Mouse (Mus musculus): ENCODE data around the gene Gng7. TPM values are rescaled to one million over a fixed set of nuclear protein-coding genes. Genes with fewer than 3 reads are reported as not detected.
"Not testable (repeated sequence)": the region's sequence is repeated elsewhere in the genome, so short reads cannot be mapped to it uniquely, and the experiment has no call there.

Gng7 gene
- 21.5 and 25.6 TPM in 2 replicates for polyA plus RNA-seq (2015; fragmentation: Nextera tagmentation; extraction: Ambion mirVana)

GRCm38 (mm10) chr10:81014393-81015384 lies at the start of gene Gng7:
TSS of gene Gng7 (minus strand) at chr10:81014945.
- Histone ChIP-seq H3K27me3 (ENCODE audit: control insufficient read depth, insufficient read depth, low read depth, low read length) (no peaks in the 10 kb centered on the region), H3K4me3 (ENCODE audit: low read depth, low read length) (peak within 1 kb of the TSS; percentile 38), H3K9me3 (replicated peaks; ENCODE audit: control insufficient read depth, low read length, poor library complexity, severe bottlenecking) (no peaks in the 10 kb centered on the region), H3K36me3 (ENCODE audit: control insufficient read depth, insufficient read depth, low read length) (no peaks in the 10 kb centered on the region), H3K4me2 (ENCODE audit: low read length) (peak within 1 kb of the TSS; percentile 54), H3K4me1 (ENCODE audit: control insufficient read depth, insufficient read depth, low read length) (peaks cover 6% of the 10 kb centered on the region), H3K9ac (ENCODE audit: low read depth, low read length) (peak within 1 kb of the TSS; percentile 55), H3K27ac (ENCODE audit: low read length) (no peak within 1 kb of the TSS)
- peak; percentile 95 for ATAC-seq
- 8% methylated on average over 31 of the region's 31 CpGs for WGBS

DNA sequence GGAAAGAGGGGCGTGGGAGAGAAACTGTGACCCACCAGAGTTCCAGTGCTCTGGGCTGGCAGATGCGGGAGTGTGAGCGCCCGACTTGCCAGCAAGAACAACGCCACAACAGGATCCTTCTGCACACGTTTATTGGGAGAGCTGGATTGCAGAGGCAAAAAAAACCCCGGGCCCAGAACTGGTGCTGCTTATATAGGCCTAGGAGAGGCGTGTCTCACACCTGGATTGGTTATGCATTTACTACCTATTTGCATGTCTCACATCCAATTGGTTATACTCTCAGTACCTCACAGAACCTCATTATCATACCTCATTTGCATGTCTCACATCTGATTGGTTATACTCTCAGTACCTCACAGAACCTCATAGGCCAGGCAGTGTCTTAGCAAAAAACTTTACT lies 49.8 kb upstream of the Gng7 start:
- WGBS = 88% methylated on average over 8 of the region's 8 CpGs
- not testable (repeated sequence) for H3K9me3 ChIP-seq (replicated peaks; ENCODE audit: control insufficient read depth, low read length, poor library complexity, severe bottlenecking); ATAC-seq; H3K27me3 ChIP-seq (ENCODE audit: control insufficient read depth, insufficient read depth, low read depth, low read length); H3K4me2 ChIP-seq (ENCODE audit: low read length); H3K36me3 ChIP-seq (ENCODE audit: control insufficient read depth, insufficient read depth, low read length); H3K27ac ChIP-seq (ENCODE audit: low read length); H3K4me1 ChIP-seq (ENCODE audit: control insufficient read depth, insufficient read depth, low read length); H3K4me3 ChIP-seq (ENCODE audit: low read depth, low read length); H3K9ac ChIP-seq (ENCODE audit: low read depth, low read length)

DNA sequence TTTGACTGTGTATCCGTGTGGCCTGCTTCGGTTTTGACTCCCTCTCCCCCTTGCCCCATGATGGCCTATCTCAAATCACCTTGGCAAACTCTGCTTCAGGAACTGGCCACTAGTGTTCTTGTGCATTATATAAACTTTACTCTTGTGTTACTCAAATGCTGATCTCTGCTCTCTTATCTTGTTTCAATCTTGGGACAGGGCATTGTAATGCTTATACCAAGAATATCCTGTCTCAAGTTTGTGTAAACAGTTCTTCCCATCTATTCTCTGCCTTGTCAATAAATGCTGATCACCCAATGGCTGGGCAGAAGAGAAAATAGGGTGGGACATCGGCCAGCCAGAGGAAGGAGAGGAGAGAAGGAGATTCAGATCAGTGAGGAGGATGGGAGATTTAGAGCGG lies 48.0 kb upstream of the Gng7 start:
- H3K9me3 ChIP-seq (replicated peaks; ENCODE audit: control insufficient read depth, low read length, poor library complexity, severe bottlenecking) = no peaks in the 10 kb centered on the region
- ATAC-seq = no peak
- no peaks in the 10 kb centered on the region for H3K36me3 ChIP-seq (ENCODE audit: control insufficient read depth, insufficient read depth, low read length)
- H3K27ac ChIP-seq (ENCODE audit: low read length) = no peak overlapping the region
- peaks cover 19% of the 10 kb centered on the region for H3K4me1 ChIP-seq (ENCODE audit: control insufficient read depth, insufficient read depth, low read length)
- WGBS = 74% methylated on average over 4 of the region's 4 CpGs
- no peak overlapping the region for H3K4me3 ChIP-seq (ENCODE audit: low read depth, low read length)
- H3K9ac ChIP-seq (ENCODE audit: low read depth, low read length) = no peak overlapping the region
- no peaks in the 10 kb centered on the region for H3K27me3 ChIP-seq (ENCODE audit: control insufficient read depth, insufficient read depth, low read depth, low read length)
- H3K4me2 ChIP-seq (ENCODE audit: low read length) = no peak overlapping the region

DNA sequence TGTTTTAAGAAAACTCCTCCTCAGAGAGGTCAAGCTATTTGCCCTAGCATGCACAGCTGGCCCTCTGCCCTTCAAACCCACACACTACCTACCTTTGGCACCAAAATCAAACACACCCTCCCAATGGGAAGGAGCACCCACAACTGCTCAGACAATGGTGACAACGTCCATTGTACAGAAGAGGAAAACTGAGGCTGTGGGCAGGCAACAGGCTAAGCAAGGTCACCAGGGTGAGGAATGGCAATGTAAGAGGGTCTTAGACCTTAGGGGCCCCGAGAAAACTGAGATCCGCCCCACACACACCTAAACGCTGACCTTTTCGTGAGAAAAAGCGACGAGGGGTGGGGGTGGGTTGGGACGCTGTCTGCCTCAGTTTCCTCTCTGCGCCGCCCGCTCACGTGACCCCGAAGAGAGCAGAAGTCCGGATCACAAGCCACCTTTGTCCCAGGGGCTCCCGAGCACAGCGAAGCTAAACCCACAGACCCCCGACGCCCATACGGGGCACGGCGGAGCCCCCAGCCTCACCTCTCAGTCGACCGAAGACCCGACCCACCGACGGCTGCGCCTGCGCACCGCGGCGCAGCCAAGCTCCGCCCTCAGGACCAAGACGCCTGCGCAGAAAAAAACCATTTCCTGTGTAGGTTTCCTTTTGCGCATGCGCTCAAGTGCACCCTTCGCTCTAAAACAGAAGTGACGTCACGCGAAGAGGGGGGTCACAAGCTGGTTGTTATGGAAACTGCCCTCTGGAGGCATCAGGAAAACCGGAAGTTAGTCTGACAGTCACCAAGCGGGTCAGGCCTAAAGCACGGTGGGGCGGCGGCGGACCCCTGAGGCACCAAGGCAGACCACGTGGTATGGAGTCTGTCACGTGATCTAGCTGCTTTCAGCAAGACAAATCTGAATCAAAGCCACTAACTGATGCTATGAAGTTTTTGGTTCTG lies 45.1 kb upstream of the Gng7 start, which contains the start of gene Sgta:
Gene Sgta (minus strand): TSS at position 579 of the 941 bp plus-strand sequence.
- Histone ChIP-seq H3K9me3 (replicated peaks; ENCODE audit: control insufficient read depth, low read length, poor library complexity, severe bottlenecking) (no peaks in the 10 kb centered on the region), H3K36me3 (ENCODE audit: control insufficient read depth, insufficient read depth, low read length) (no peaks in the 10 kb centered on the region), H3K27me3 (ENCODE audit: control insufficient read depth, insufficient read depth, low read depth, low read length) (no peaks in the 10 kb centered on the region), H3K9ac (ENCODE audit: low read depth, low read length) (peak within 1 kb of the TSS; percentile 89), H3K27ac (ENCODE audit: low read length) (peak within 1 kb of the TSS; percentile 48; the same call in 1 of the 2 replicates), H3K4me3 (ENCODE audit: low read depth, low read length) (peak within 1 kb of the TSS; percentile 75), H3K4me1 (ENCODE audit: control insufficient read depth, insufficient read depth, low read length) (peaks cover 27% of the 10 kb centered on the region), H3K4me2 (ENCODE audit: low read length) (peak within 1 kb of the TSS; percentile 99)
- under 1% methylated on average over 48 of the region's 48 CpGs for WGBS
- ATAC-seq = peak; percentile 92

GRCm38 (mm10) chr10:81058896-81059295 lies 44.2 kb upstream of the Gng7 start:
- Histone ChIP-seq H3K27ac (ENCODE audit: low read length) (no peak overlapping the region), H3K27me3 (ENCODE audit: control insufficient read depth, insufficient read depth, low read depth, low read length) (no peaks in the 10 kb centered on the region), H3K4me2 (ENCODE audit: low read length) (peak overlapping the region; percentile 99), H3K4me3 (ENCODE audit: low read depth, low read length) (peak overlapping the region; percentile 5; the same call in 1 of the 2 replicates), H3K36me3 (ENCODE audit: control insufficient read depth, insufficient read depth, low read length) (no peaks in the 10 kb centered on the region), H3K4me1 (ENCODE audit: control insufficient read depth, insufficient read depth, low read length) (peaks cover 27% of the 10 kb centered on the region), H3K9me3 (replicated peaks; ENCODE audit: control insufficient read depth, low read length, poor library complexity, severe bottlenecking) (no peaks in the 10 kb centered on the region), H3K9ac (ENCODE audit: low read depth, low read length) (peak overlapping the region; percentile 89)
- ATAC-seq = no peak
- 91% methylated on average over 6 of the region's 6 CpGs for WGBS

GRCm38 (mm10) chr10:81057406-81058130 lies 42.8 kb upstream of the Gng7 start:
- Histone ChIP-seq H3K27me3 (ENCODE audit: control insufficient read depth, insufficient read depth, low read depth, low read length) (no peaks in the 10 kb centered on the region), H3K9ac (ENCODE audit: low read depth, low read length) (no peak overlapping the region), H3K36me3 (ENCODE audit: control insufficient read depth, insufficient read depth, low read length) (no peaks in the 10 kb centered on the region), H3K4me3 (ENCODE audit: low read depth, low read length) (no peak overlapping the region), H3K4me1 (ENCODE audit: control insufficient read depth, insufficient read depth, low read length) (peaks cover 27% of the 10 kb centered on the region), H3K27ac (ENCODE audit: low read length) (no peak overlapping the region), H3K9me3 (replicated peaks; ENCODE audit: control insufficient read depth, low read length, poor library complexity, severe bottlenecking) (no peaks in the 10 kb centered on the region), H3K4me2 (ENCODE audit: low read length) (no peak overlapping the region)
- WGBS = 94% methylated on average over 23 of the region's 23 CpGs
- no peak for ATAC-seq

GRCm38 (mm10) chr10:81055802-81056340 lies 41.1 kb upstream of the Gng7 start:
- H3K4me1 ChIP-seq (ENCODE audit: control insufficient read depth, insufficient read depth, low read length) = peaks cover 27% of the 10 kb centered on the region
- not testable (repeated sequence) for H3K4me3 ChIP-seq (ENCODE audit: low read depth, low read length); H3K4me2 ChIP-seq (ENCODE audit: low read length); H3K9ac ChIP-seq (ENCODE audit: low read depth, low read length); H3K9me3 ChIP-seq (replicated peaks; ENCODE audit: control insufficient read depth, low read length, poor library complexity, severe bottlenecking); H3K27ac ChIP-seq (ENCODE audit: low read length); H3K27me3 ChIP-seq (ENCODE audit: control insufficient read depth, insufficient read depth, low read depth, low read length); ATAC-seq
- 83% methylated on average over 11 of the region's 11 CpGs for WGBS
- peaks cover 12% of the 10 kb centered on the region for H3K36me3 ChIP-seq (ENCODE audit: control insufficient read depth, insufficient read depth, low read length)

- ATAC-seq = no peak
- Histone ChIP-seq H3K4me3 (ENCODE audit: low read depth, low read length) (no peak overlapping the region), H3K4me2 (ENCODE audit: low read length) (no peak overlapping the region), H3K36me3 (ENCODE audit: control insufficient read depth, insufficient read depth, low read length) (peaks cover 19% of the 10 kb centered on the region), H3K9ac (ENCODE audit: low read depth, low read length) (no peak overlapping the region), H3K27me3 (ENCODE audit: control insufficient read depth, insufficient read depth, low read depth, low read length) (no peaks in the 10 kb centered on the region), H3K27ac (ENCODE audit: low read length) (no peak overlapping the region), H3K4me1 (ENCODE audit: control insufficient read depth, insufficient read depth, low read length) (peaks cover 27% of the 10 kb centered on the region), H3K9me3 (replicated peaks; ENCODE audit: control insufficient read depth, low read length, poor library complexity, severe bottlenecking) (no peaks in the 10 kb centered on the region)
- WGBS = 89% methylated on average over 6 of the region's 6 CpGs
Measured at GRCm38 (mm10) chr10:81055169-81055568, 40.4 kb upstream of the Gng7 start.
